Mouse (Mus musculus) cerebellum, adult 2 months (tissue): ENCODE measurements at regions not wholly inside any gene's neighbourhood (a gene's known extent, or its start where the extent isn't known, plus 50 kb on each side); places are given as distances from the start of the nearest gene placed in this dataset.

ENCODE experiments used
- DNase-seq, 2 experiments: peaks; one replicate each; pipeline ENCODE4 v3.0.0; 2021
- H3K27ac ChIP-seq: fragments of 200-500 bp; 2 replicates; pipeline ENCODE4 v1.5.1; 2012; ENCODE audit warnings: low read length, control low read depth, inconsistent platforms; ENCODE audit not compliant: insufficient read depth
- H3K27me3 ChIP-seq: fragments of 200-500 bp; 2 replicates; pipeline ENCODE4 v1.6.1; 2012; ENCODE audit warnings: inconsistent platforms, mild to moderate bottlenecking, low read length, moderate library complexity; ENCODE audit not compliant: control insufficient read depth, insufficient read depth
- H3K4me1 ChIP-seq: fragments of 200-500 bp; 2 replicates; pipeline ENCODE4 v1.6.1; 2011; ENCODE audit warnings: low read length; ENCODE audit not compliant: control insufficient read depth, insufficient read depth
- H3K4me3 ChIP-seq: fragments of 200-500 bp; replicated peaks from 2 replicates; pipeline ENCODE3; 2011; ENCODE audit warnings: mild to moderate bottlenecking, low read depth, low read length, control low read depth; ENCODE audit not compliant: insufficient read depth
- CTCF ChIP-seq: fragments of 200-500 bp; IDR thresholded peaks from 2 replicates; pipeline ENCODE4 v1.5.1; 2011; ENCODE audit warnings: low read depth, mild to moderate bottlenecking, control low read depth, low read length, moderate library complexity, borderline replicate concordance; ENCODE audit not compliant: insufficient read depth
- POLR2A ChIP-seq: fragments of 200-500 bp; IDR thresholded peaks from 2 replicates; pipeline ENCODE4 v1.6.1; 2011; ENCODE audit warnings: low read length, control low read depth, borderline replicate concordance; ENCODE audit not compliant: insufficient read depth
- WGBS: fragments of 180-500 bp; shearing (Covaris S2); methylation state at CpG from one replicate; pipeline ENCODE4 v1.1.7; 2018; 5-methylcytosine and 5-hydroxymethylcytosine counted together

DNA sequence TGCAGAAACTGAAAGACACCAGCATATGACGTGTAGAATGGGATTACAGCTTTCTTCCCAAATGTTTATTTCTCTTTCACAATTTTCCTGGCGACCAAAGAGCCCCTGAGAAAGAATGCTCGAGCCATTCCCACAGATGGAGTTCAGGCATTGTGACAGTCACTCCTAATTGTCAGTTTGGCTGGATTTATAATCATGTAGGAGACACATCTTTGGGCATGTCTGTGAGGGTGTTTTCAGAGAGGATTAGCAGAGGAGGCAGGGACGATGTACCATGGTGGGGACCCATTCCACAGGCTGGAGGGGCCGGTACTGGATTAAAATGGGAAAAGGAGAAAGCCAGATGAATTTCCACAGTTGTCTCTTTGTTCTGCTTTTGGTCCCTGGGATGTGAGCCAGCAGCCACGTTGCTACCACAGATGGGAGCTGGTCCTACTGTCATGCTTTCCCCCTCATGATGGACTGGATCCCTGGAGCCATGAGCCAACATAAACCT, 76.0 kb upstream of the Eif4g2 start:
- peaks cover 15% of the 10 kb centered on the region for H3K4me1 ChIP-seq
- no peak for TF ChIP-seq CTCF
- no peak for TF ChIP-seq POLR2A
- H3K27ac ChIP-seq, result no peak overlapping the region
- DNase-seq, result peak; percentile 39 to 47
- H3K4me3 ChIP-seq, result no peak overlapping the region
- WGBS, result 40% methylated on average over 6 of the region's 6 CpGs
- no peaks in the 10 kb centered on the region for H3K27me3 ChIP-seq

GRCm38 (mm10) chr7:111157754-111158325, 75.0 kb upstream of the Eif4g2 start:
- Histone ChIP-seq H3K4me1 (peaks cover 12% of the 10 kb centered on the region), H3K27me3 (no peaks in the 10 kb centered on the region), H3K4me3 (no peak overlapping the region), H3K27ac (no peak overlapping the region)
- DNase-seq, result no peak
- TF ChIP-seq POLR2A (no peak), CTCF (no peak)
- 75% methylated on average over 9 of the region's 9 CpGs for WGBS

GRCm38 (mm10) chr7:111157287-111157686, 74.5 kb upstream of the Eif4g2 start:
- Histone ChIP-seq H3K4me1 (peaks cover 12% of the 10 kb centered on the region), H3K4me3 (no peak overlapping the region), H3K27me3 (no peaks in the 10 kb centered on the region), H3K27ac (no peak overlapping the region)
- no peak for TF ChIP-seq CTCF
- WGBS, result 3% methylated on average over 6 of the region's 6 CpGs
- peak; percentile 71 to 80 for DNase-seq

DNA sequence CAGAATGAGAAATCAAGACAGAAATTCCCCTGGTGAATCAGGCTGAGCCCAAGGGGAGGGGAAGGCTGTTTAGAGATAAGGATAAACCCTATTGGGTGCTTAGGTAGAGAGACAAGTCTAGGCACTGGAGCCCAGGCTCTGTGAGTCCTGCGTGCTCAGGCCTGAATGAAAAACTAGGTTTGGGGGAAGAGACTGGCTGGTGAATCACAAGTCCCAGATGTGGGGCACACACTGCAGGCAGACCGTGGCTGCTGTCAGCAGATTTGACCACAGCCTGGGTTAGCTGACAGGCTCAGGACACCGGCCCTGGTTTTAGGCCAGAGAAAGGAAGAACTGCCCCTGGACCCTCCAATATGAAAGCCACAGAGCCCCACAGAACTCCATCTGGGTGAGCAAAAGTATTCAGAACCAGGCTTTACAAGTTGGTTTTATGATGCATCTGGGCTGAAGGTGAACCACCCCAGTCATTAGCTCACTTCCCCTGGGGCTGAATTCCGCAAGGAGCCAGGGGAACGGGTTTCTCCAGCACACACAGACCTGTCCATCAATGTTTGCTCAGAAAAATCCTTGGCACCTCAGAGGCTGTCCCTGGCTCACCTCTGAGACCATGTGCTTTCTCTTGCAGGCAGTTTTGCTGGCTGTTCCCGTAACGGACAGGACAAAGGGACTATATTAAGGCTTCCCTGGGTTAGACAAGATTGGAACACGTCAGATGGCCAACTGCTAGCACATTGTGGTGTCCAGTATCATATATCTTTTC, 73.8 kb upstream of the Eif4g2 start:
- Histone ChIP-seq H3K27ac (0 out of 2 replicates have a peak overlapping the region, but pooled peaks have one; percentile 37), H3K4me3 (no peak overlapping the region), H3K4me1 (peaks cover 12% of the 10 kb centered on the region), H3K27me3 (no peaks in the 10 kb centered on the region)
- DNase-seq, result peak in 1 of 2 experiments; percentile 54
- TF ChIP-seq POLR2A (no peak), CTCF (no peak)
- WGBS, result 32% methylated on average over 8 of the region's 8 CpGs

- no peak overlapping the region for H3K27ac ChIP-seq
- H3K4me1 ChIP-seq, result peaks cover 12% of the 10 kb centered on the region
- TF ChIP-seq POLR2A, result no peak
- TF ChIP-seq CTCF, result no peak
- no peak overlapping the region for H3K4me3 ChIP-seq
- WGBS, result 71% methylated on average over 6 of the region's 6 CpGs
- H3K27me3 ChIP-seq, result no peaks in the 10 kb centered on the region
- no peak for DNase-seq
Measured at GRCm38 (mm10) chr7:111155995-111156394, 73.2 kb upstream of the Eif4g2 start.

GRCm38 (mm10) chr7:111154217-111154616, 71.4 kb upstream of the Eif4g2 start:
- no peak overlapping the region for H3K27ac ChIP-seq
- no peak for DNase-seq
- H3K4me3 ChIP-seq, result no peak overlapping the region
- TF ChIP-seq CTCF (no peak), POLR2A (no peak)
- 95% methylated on average over 13 of the region's 13 CpGs for WGBS
- H3K27me3 ChIP-seq, result no peaks in the 10 kb centered on the region
- H3K4me1 ChIP-seq, result peaks cover 22% of the 10 kb centered on the region

DNA sequence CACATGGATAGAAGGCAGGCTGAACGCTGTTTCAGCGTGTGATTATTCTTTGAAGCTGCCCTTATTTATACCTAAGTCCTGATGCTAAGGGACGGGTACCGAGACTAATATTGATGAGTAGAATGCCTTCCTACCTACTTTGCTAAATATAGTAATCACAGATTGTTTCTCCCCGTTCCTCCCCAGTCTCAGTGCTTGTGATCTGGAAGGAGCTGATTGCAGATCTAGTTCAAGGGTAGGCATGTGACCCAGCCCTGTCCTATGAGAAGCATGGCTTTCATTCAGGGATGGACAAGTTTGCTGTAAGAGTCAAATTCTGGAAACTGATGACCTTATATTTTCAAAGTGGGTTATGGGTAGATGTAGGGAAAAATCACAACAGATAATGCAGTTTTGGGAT, 67.7 kb upstream of the Eif4g2 start:
- WGBS, result 47% methylated on average over 5 of the region's 5 CpGs
- no peak for DNase-seq
- Histone ChIP-seq H3K27ac (no peak overlapping the region), H3K4me1 (peaks cover 10% of the 10 kb centered on the region; the same call in 1 of the 2 replicates), H3K27me3 (no peaks in the 10 kb centered on the region), H3K4me3 (no peak overlapping the region)
- TF ChIP-seq POLR2A (no peak), CTCF (no peak)

GRCm38 (mm10) chr7:111150115-111150514, 67.3 kb upstream of the Eif4g2 start:
- no peak overlapping the region for H3K27ac ChIP-seq
- TF ChIP-seq POLR2A (no peak), CTCF (no peak)

More at GRCm38 (mm10) chr7:111150115-111150514, 67.3 kb upstream of the Eif4g2 start:
- no peaks in the 10 kb centered on the region for H3K27me3 ChIP-seq
- H3K4me1 ChIP-seq, result peaks cover 10% of the 10 kb centered on the region; the same call in 1 of the 2 replicates
- H3K4me3 ChIP-seq, result no peak overlapping the region
- DNase-seq, result peak in 1 of 2 experiments; percentile 63
- 9% methylated on average over 5 of the region's 5 CpGs for WGBS
